Mouse (Mus musculus) midbrain, embryonic 15.5 days (tissue): ENCODE results near the gene Slc33a1. TPM values are rescaled to one million over a fixed set of nuclear protein-coding genes. Genes with fewer than 3 reads are reported as not detected.

Source experiments
- ATAC-seq: fragments of 200-750 bp; cut with Nextera tagmentation; replicated peaks from 2 replicates; pipeline ENCODE4 v1.8.0; 2017; ENCODE audit warnings: moderate TSS enrichment
- H3K27ac ChIP-seq: fragments of 300-500 bp; sonication (generic); 2 replicates; pipeline ENCODE4 v1.5.1; 2015; ENCODE audit warnings: mild to moderate bottlenecking, inconsistent platforms
- H3K27me3 ChIP-seq: fragments of 300-500 bp; sonication (generic); replicated peaks from 2 replicates; pipeline ENCODE4 v1.6.1; 2015; ENCODE audit warnings: inconsistent platforms
- H3K36me3 ChIP-seq: fragments of 300-500 bp; sonication (generic); replicated peaks from 2 replicates; pipeline ENCODE4 v1.6.1; 2015; ENCODE audit warnings: inconsistent platforms
- H3K4me1 ChIP-seq: fragments of 300-500 bp; sonication (generic); 2 replicates; pipeline ENCODE4 v1.6.1; 2015; ENCODE audit warnings: inconsistent platforms
- H3K4me2 ChIP-seq: fragments of 300-500 bp; sonication (generic); 2 replicates; pipeline ENCODE4 v1.6.1; 2015; ENCODE audit warnings: inconsistent platforms, mild to moderate bottlenecking, moderate library complexity
- H3K4me3 ChIP-seq: fragments of 300-500 bp; sonication (generic); 2 replicates; pipeline ENCODE4 v1.5.1; 2015; ENCODE audit warnings: mild to moderate bottlenecking, inconsistent platforms
- H3K9ac ChIP-seq: fragments of 300-500 bp; sonication (generic); 2 replicates; pipeline ENCODE4 v1.6.1; 2015; ENCODE audit warnings: mild to moderate bottlenecking, inconsistent platforms
- H3K9me3 ChIP-seq: fragments of 300-500 bp; sonication (generic); 2 replicates; pipeline ENCODE4 v1.6.1; 2016; ENCODE audit warnings: inconsistent platforms
- WGBS: fragments of 180-500 bp; shearing (Covaris S2); methylation state at CpG from one replicate; pipeline ENCODE4 v1.1.7; 2015; ENCODE audit warnings: mixed read lengths; 5-methylcytosine and 5-hydroxymethylcytosine counted together
- polyA plus RNA-seq: library from polyadenylated mRNA; unstranded; fragments of >200 nt; fragmentation: Nextera tagmentation; extraction: Ambion mirVana; gene quantifications from 2 replicates; pipeline ENCODE4 v1.2.1, GENCODE M21; 2015

The Slc33a1 gene
- polyA plus RNA-seq, 1 experiment from 2014 or later, result 19.6 TPM

DNA sequence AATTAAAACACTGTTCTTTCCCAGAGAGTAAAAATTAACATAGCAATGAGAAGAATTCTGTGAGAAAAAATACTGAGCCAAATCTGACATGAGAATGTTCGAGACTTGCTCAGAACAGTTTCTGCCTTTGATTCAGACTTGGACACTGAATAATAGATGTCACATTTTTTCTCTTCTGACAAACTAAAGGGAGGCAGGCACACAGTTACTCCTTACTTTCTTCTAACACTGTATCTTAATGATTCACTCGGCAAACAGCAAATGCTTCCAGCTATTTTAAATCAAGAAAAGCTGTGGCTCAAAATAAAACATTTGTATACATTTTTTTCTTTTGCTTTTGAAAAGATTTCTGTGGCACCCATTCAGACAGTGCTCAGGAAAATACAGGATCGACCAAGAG, 72.4 kb downstream of the Slc33a1 start:
- H3K27ac ChIP-seq, result no peak overlapping the region
- WGBS, result 41% methylated on average over 3 of the region's 3 CpGs
- ATAC-seq, result no peak
- H3K27me3 ChIP-seq, result no peaks in the 10 kb centered on the region
- H3K4me3 ChIP-seq, result no peak overlapping the region
- H3K9ac ChIP-seq, result no peak overlapping the region
- H3K9me3 ChIP-seq, result no peaks in the 10 kb centered on the region
- no peaks in the 10 kb centered on the region for H3K36me3 ChIP-seq
- peaks cover 8% of the 10 kb centered on the region for H3K4me1 ChIP-seq
- no peak overlapping the region for H3K4me2 ChIP-seq

Other genes starting within 250 kb of the Slc33a1 start
- gene Plch1, start 65.3 kb downstream of the Slc33a1 start, polyA plus RNA-seq, result 9.9 and 11.0 TPM in 2 replicates
- gene E130311K13Rik, start 35.3 kb downstream of the Slc33a1 start, polyA plus RNA-seq, result 5.7 and 7.8 TPM in 2 replicates
- 46.5 and 50.4 TPM in 2 replicates for gene Gmps, start 11.3 kb upstream of the Slc33a1 start, polyA plus RNA-seq
- gene Vmn2r1, start 116.8 kb upstream of the Slc33a1 start, polyA plus RNA-seq, result 0.13 and 0.14 TPM in 2 replicates
- gene Vmn2r2, start 177.2 kb upstream of the Slc33a1 start, polyA plus RNA-seq, result 0.04 TPM in 2 replicates